Mouse (Mus musculus): ENCODE measurements around the gene Ubap2. TPM values are rescaled to one million over a fixed set of nuclear protein-coding genes. Genes with fewer than 3 reads are reported as not detected.

The Ubap2 gene
- total RNA-seq, 1 experiment = 41.2 TPM

- in situ Hi-C loops (cut with MboI; ENCODE audit: low sequenced_read_pairs in 2 of 2, unreplicated experiment in 2 of 2) = no loop called here
- Histone ChIP-seq H3K36me3 (ENCODE audit: control insufficient read depth, insufficient read depth, low read length, poor library complexity, severe bottlenecking) (peaks cover 16% of the 10 kb centered on the region; the same call in 1 of the 2 replicates), H3K4me3 (ENCODE audit: insufficient read depth in 1 of 2, low read depth in 1 of 2, low read length in 2 of 2, poor library complexity in 1 of 2, severe bottlenecking in 1 of 2) (no peak overlapping the region), H3K9ac (ENCODE audit: insufficient read depth, low read depth, low read length, poor library complexity, severe bottlenecking) (no peak overlapping the region), H3K4me1 (ENCODE audit: control insufficient read depth in 2 of 2, insufficient read depth in 2 of 2, low read length in 2 of 2, poor library complexity in 1 of 2) (peaks cover 2% of the 10 kb centered on the region in 2 experiments; a peak in 2 of 4 replicates), H3K27ac (ENCODE audit: insufficient read depth, low read depth, low read length, poor library complexity, severe bottlenecking) (no peak overlapping the region), H3K9me3 (ENCODE audit: control insufficient read depth, insufficient read depth, low read depth, low read length) (no peaks in the 10 kb centered on the region)
- TF ChIP-seq MAFK (IDR thresholded peaks at IDR 0.05; ENCODE audit: insufficient read depth, low read depth, low read length) = no peak
- no peak for DNase-seq (ENCODE audit: low read depth, low spot score)
These were observed 94.9 kb downstream of the Ubap2 start for GRCm38 (mm10) chr4:41179825-41180725.

- no peak for TF ChIP-seq HCFC1 (IDR thresholded peaks at IDR 0.05; ENCODE audit: borderline replicate concordance, insufficient read depth, low read length)
- no peak for TF ChIP-seq ZNF384 (IDR thresholded peaks at IDR 0.05; ENCODE audit: low read depth, low read length)
- TF ChIP-seq CHD2 (IDR thresholded peaks at IDR 0.05; ENCODE audit: low read depth, low read length) = no peak
- no peaks in the 10 kb centered on the region for H3K9me3 ChIP-seq (ENCODE audit: control insufficient read depth, insufficient read depth, low read depth, low read length)
- no peak overlapping the region for H3K4me3 ChIP-seq (ENCODE audit: insufficient read depth in 1 of 2, low read depth in 1 of 2, low read length in 2 of 2, poor library complexity in 1 of 2, severe bottlenecking in 1 of 2)
- DNase-seq (ENCODE audit: low read depth, low spot score) = no peak
- H3K4me1 ChIP-seq (ENCODE audit: control insufficient read depth in 2 of 2, insufficient read depth in 2 of 2, low read length in 2 of 2, poor library complexity in 1 of 2) = peaks cover 0 to 2% of the 10 kb centered on the region in 2 experiments; a peak in 2 of 4 replicates
- H3K27ac ChIP-seq (ENCODE audit: insufficient read depth, low read depth, low read length, poor library complexity, severe bottlenecking) = no peak overlapping the region
- in situ Hi-C loops (cut with MboI; ENCODE audit: low sequenced_read_pairs in 2 of 2, unreplicated experiment in 2 of 2) = no loop called here
- H3K9ac ChIP-seq (ENCODE audit: insufficient read depth, low read depth, low read length, poor library complexity, severe bottlenecking) = no peak overlapping the region
- peaks cover 10% of the 10 kb centered on the region; the same call in 1 of the 2 replicates for H3K36me3 ChIP-seq (ENCODE audit: control insufficient read depth, insufficient read depth, low read length, poor library complexity, severe bottlenecking)
These were observed 100.3 kb downstream of the Ubap2 start for GRCm38 (mm10) chr4:41174631-41175030.

- in situ Hi-C loops (cut with MboI; ENCODE audit: low sequenced_read_pairs in 2 of 2, unreplicated experiment in 2 of 2) = no loop called here
- TF ChIP-seq ZC3H11A (IDR thresholded peaks at IDR 0.05; ENCODE audit: borderline replicate concordance, low read depth, low read length) (no peak), HCFC1 (IDR thresholded peaks at IDR 0.05; ENCODE audit: borderline replicate concordance, insufficient read depth, low read length) (no peak), MAFK (IDR thresholded peaks at IDR 0.05; ENCODE audit: insufficient read depth, low read depth, low read length) (no peak), CHD2 (IDR thresholded peaks at IDR 0.05; ENCODE audit: low read depth, low read length) (no peak), ZNF384 (IDR thresholded peaks at IDR 0.05; ENCODE audit: low read depth, low read length) (no peak)
- Histone ChIP-seq H3K27ac (ENCODE audit: insufficient read depth, low read depth, low read length, poor library complexity, severe bottlenecking) (no peak overlapping the region), H3K9ac (ENCODE audit: insufficient read depth, low read depth, low read length, poor library complexity, severe bottlenecking) (no peak overlapping the region), H3K9me3 (ENCODE audit: control insufficient read depth, insufficient read depth, low read depth, low read length) (no peaks in the 10 kb centered on the region), H3K36me3 (ENCODE audit: control insufficient read depth, insufficient read depth, low read length, poor library complexity, severe bottlenecking) (peaks cover 12% of the 10 kb centered on the region; the same call in 1 of the 2 replicates), H3K4me3 (ENCODE audit: insufficient read depth in 1 of 2, low read depth in 1 of 2, low read length in 2 of 2, poor library complexity in 1 of 2, severe bottlenecking in 1 of 2) (no peak overlapping the region), H3K4me1 (ENCODE audit: control insufficient read depth in 2 of 2, insufficient read depth in 2 of 2, low read length in 2 of 2, poor library complexity in 1 of 2) (peaks cover under 1 to 5% of the 10 kb centered on the region in 2 experiments; a peak in 2 of 4 replicates)
- DNase-seq (ENCODE audit: low read depth, low spot score) = no peak
These were observed 104.0 kb downstream of the Ubap2 start for GRCm38 (mm10) chr4:41170970-41171369.

GRCm38 (mm10) chr4:41165693-41166475 is 109.1 kb downstream of the Ubap2 start:
- no peaks in the 10 kb centered on the region for H3K9me3 ChIP-seq (ENCODE audit: control insufficient read depth, insufficient read depth, low read depth, low read length)
- TF ChIP-seq ZC3H11A (IDR thresholded peaks at IDR 0.05; ENCODE audit: borderline replicate concordance, low read depth, low read length) (no peak), CHD2 (IDR thresholded peaks at IDR 0.05; ENCODE audit: low read depth, low read length) (no peak), HCFC1 (IDR thresholded peaks at IDR 0.05; ENCODE audit: borderline replicate concordance, insufficient read depth, low read length) (no peak), MAFK (IDR thresholded peaks at IDR 0.05; ENCODE audit: insufficient read depth, low read depth, low read length) (no peak), ZNF384 (IDR thresholded peaks at IDR 0.05; ENCODE audit: low read depth, low read length) (no peak)

More at GRCm38 (mm10) chr4:41165693-41166475, 109.1 kb downstream of the Ubap2 start:
- H3K4me3 ChIP-seq (ENCODE audit: insufficient read depth in 1 of 2, low read depth in 1 of 2, low read length in 2 of 2, poor library complexity in 1 of 2, severe bottlenecking in 1 of 2) = no peak overlapping the region
- H3K9ac ChIP-seq (ENCODE audit: insufficient read depth, low read depth, low read length, poor library complexity, severe bottlenecking) = no peak overlapping the region
- peaks cover 9% of the 10 kb centered on the region; the same call in 1 of the 2 replicates for H3K36me3 ChIP-seq (ENCODE audit: control insufficient read depth, insufficient read depth, low read length, poor library complexity, severe bottlenecking)
- peak; percentile 66 for DNase-seq (ENCODE audit: low read depth, low spot score)
- H3K4me1 ChIP-seq (ENCODE audit: control insufficient read depth in 2 of 2, insufficient read depth in 2 of 2, low read length in 2 of 2, poor library complexity in 1 of 2) = peaks cover 3 to 9% of the 10 kb centered on the region in 2 experiments
- peak overlapping the region; percentile 75; the same call in 1 of the 2 replicates for H3K27ac ChIP-seq (ENCODE audit: insufficient read depth, low read depth, low read length, poor library complexity, severe bottlenecking)
- in situ Hi-C loops (cut with MboI; ENCODE audit: low sequenced_read_pairs in 2 of 2, unreplicated experiment in 2 of 2) = no loop called here

Data from ES-E14 (cell line).